Mouse (Mus musculus): Measurements from ENCODE around the gene Cnnm1.
A peak's percentile ranks its signal among the peaks of the same experiment; 100 is the strongest.
"Not testable (repeated sequence)": the region's sequence is repeated elsewhere in the genome, so short reads cannot be mapped to it uniquely, and the experiment has no call there.

Cnnm1 gene

GRCm38 (mm10) chr19:43465601-43466255 is 25.5 kb downstream of the Cnnm1 start:
- DNase-seq = no peak

DNA sequence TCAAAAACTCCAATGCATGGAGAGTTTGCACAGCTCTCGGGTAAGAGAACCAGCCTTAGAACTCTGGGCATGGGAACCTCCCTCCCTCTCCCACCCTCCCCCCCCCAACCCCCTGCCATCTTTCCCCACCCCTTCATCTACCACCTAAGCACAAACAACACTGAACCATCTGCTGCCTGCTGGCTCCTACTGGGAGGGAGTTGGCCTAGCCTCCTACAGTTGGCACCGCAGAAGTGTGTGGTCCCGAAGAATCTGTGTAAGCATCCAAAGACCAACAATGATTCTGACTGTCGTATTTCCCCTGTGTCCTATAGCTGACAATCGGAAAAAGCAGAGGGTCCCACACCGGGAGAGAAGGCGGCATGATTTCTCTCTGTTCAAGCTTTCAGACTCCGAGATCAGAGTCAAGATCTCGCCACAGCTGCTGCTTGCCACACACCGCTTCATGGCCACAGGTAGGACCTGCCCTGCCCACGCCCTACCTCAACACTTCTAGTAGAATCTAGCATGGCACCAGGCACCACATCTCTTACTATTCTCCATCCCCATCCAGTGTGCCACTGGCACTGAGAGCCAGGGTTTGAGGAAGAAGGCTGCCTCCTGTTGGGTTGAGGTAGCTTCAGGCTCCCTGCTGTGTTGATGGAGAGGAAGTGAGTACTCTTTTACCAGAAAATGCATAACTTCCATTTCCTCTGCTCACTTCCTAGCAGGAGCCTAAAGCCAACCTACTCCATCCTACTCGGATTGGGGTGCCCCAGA is 27.9 kb downstream of the Cnnm1 start:
- DNase-seq = no peak

DNA sequence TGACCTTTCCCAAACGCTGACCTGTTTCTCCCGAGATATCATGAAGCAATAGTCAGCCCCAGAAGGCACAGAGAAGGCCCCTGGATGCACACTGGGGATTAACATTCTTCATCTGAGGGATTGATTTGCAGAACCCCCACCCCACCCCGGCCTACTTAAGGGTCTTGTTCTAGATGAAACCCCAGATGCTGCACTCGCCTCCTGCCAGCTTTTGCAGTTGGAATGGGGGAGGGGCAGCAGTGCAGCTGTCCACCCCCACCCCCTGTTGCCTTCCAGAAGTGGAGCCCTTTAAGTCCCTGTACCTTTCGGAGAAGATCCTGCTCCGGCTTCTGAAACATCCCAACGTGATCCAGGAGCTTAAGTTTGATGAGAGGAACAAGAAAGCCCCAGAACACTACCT is 29.1 kb downstream of the Cnnm1 start:
- no peak for DNase-seq

DNA sequence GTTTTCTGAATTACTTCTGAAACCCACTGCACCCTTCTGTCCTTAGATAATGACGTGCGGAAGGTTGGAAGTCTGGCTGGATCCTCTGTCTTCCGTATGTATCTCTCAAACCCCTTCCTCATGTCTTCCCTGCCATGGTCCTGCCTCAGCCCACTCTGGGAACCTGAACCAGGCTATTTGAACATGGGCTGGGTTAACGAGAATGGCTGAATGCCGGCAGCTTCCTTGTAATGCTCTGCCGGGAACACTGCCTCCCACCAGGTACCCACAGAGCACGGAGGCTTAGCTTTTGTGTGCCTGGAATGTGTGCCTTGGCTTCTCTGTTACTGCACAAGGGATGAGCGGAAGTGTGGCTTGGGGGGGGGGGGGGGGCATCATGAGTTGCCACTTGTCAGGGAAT is 32.1 kb downstream of the Cnnm1 start:
- no peak for DNase-seq

DNA sequence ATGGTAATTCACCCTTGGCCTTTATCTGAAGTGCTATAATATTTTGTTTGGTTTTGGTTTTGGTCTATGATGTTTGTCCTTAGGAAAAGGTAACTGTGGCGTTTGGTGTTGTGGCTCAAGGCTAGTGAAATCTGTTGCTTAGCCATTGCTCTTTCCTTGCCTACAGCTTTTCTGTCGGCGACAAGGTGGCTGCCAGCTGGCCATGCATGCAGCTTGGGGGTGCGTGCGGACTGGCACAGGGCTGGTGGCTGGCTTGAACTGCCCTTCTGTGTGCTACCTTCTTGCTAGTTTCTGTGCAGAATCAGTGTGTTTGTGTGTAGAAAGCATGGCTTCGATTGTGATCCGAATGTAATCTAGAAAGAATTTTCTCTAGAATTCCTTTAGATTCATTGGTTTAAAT is 32.5 kb downstream of the Cnnm1 start:
- no peak for DNase-seq

DNA sequence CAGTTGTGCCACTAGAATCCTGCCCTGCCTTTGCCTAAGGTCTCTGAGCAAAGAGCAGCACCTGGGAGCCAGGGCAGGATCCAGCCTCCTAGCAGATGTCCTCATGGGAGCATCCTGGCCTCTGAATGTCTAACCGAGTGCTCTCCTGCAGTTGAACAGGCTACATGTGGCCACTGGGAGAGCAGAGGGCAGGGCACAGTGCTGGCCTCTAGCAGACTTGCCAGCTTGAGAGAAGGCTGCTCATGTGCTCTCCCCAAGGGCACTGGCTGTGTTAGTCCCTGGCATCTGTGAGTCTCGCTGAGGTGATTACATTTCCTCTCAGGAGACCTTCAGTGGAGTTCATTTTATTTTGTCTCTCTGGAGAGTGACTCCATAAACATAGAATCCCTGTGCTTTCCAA is 35.4 kb downstream of the Cnnm1 start:
- DNase-seq = no peak

DNA sequence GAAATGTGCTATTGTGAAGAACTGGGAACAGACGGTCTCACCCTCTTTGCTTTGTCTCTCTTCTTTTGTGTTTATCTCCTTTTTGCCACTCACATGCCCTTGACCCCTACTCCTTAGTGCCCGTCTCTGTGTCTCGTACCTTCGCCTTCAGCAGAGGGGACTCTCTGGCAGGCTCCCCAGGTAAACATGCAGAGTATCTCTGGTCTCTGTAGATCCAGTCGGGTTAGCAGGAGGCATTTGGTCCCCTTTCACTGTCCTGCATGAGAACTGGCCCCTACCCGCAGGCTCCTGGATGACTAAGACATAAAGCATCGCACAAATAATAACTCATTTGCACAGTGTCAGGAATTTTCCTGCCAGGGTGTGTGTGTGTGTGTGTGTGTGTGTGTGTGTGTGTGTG is 35.8 kb downstream of the Cnnm1 start:
- no peak for DNase-seq

DNA sequence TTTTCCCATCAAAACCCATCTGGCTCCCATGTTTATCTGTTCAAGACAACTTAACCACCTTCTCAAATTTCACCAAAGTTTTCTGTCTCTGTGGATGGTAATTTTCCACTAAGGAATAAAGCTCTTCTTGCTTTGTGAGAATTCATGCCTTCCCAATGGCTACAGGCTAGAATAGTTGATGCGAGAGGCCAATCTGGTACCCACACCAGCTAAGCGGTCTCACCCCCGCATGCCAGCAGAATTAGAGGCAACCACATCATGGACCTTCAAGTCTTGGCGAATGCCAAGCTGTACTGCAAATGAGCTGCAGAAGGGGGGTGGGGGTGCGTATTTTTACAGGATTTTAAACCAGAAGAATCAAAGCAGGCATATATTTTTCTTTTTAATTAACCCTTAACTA is 37.2 kb downstream of the Cnnm1 start:
- no peak for DNase-seq

- peak; percentile 79 for DNase-seq
Measured at GRCm38 (mm10) chr19:43478891-43479290, 38.7 kb downstream of the Cnnm1 start.

DNA sequence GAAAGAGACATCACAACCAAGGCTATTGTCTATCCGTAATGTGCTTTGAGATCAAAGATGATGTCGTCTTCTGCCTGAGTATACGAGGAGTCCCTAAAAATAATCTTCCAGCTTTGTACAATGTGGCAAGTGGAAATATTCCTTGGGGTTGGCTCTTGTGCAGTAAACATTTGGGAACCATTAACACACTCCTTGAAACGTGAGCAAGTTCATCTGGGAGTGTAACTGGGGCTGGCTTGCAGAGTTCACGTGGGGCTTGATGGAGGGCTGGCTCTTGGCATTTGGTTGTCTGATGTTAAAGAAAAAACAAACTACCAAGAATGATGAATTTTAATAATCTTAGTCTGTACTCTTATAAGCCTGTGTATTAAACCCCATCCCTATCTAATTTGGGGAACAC is 39.2 kb downstream of the Cnnm1 start:
- no peak for DNase-seq

- no peak for DNase-seq
Measured at GRCm38 (mm10) chr19:43480512-43480911, 40.3 kb downstream of the Cnnm1 start.

DNA sequence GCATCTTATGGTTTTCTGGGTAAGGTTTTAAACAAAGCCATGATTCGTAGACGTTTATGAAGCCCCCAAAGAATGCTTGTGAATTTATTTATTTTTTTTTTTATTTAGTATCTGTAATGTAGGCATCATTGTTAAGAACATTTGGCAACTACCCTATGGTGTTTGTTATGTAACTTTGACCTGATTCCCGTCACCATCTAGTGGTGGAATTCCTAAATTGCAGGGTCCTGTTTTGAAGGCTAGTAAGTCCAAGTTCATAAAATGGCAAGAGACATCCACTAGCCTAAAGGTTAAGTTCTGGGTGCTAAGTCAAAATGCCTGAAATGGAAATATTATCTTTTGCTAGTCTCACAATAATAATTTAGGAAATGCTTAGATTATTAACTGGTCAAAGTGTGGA is 47.2 kb downstream of the Cnnm1 start:
- DNase-seq = peak; percentile 45

DNA sequence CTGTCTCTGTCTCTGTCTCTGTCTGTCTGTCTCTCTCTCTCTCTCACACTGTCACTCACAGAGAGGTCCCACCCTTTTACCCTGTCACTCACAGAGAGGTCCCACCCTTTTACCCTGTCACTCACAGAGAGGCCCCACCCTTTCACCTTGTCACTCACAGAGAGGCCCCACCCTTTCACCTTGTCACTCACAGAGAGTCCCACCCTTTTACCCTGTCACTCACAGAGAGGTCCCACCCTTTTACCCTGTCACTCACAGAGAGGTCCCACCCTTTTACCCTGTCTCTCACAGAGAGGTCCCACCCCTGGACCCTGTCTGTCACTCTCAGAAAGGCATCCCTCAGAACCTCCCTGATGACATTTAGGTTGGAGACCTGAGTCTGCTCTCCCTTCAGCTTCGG is 53.1 kb downstream of the Cnnm1 start:
- DNase-seq = not testable (repeated sequence)

DNA sequence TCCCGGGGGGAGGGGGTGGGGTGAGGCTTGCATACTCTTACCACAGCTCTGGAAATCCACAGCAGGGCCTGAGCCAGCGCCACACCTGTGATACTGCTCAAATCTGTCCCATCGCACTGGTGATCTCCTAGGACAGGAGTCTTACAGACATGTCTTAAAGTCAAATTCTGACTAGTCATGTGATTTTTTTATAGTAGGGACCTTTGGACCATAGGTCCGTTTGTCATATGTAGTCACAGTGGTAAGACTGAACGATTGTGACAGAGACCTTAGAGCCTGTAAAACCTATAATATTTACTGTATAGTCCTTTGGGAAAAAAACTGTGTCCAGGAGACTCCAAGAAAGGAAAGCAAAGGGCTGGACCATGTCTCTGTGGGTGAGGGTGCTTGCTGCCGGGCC is 53.6 kb downstream of the Cnnm1 start:
- DNase-seq = no peak

DNA sequence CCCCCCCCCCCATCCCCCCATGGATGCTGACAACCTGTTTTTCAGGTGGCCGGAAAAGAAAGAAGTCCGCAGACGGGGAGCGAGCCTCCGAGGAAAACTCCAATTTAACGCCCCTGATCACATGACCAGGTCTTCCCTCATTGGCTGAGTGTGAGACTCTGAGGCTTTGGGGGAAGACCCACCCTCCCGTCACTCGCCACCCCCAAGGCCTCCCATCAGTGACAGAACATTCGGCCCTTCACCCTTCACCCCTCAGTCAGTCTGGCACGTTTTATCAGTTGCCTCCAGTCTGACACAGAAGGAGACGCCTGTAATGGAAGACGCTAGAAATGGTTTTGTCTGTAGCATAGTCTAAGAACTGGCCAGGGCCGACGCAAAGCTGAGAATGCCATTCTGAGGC is 54.7 kb downstream of the Cnnm1 start:
- no peak for DNase-seq

GRCm38 (mm10) chr19:43495846-43496245 is 55.6 kb downstream of the Cnnm1 start:
- peak; percentile 38 for DNase-seq

- DNase-seq = no peak
Measured at GRCm38 (mm10) chr19:43497440-43497839, 57.2 kb downstream of the Cnnm1 start.

DNA sequence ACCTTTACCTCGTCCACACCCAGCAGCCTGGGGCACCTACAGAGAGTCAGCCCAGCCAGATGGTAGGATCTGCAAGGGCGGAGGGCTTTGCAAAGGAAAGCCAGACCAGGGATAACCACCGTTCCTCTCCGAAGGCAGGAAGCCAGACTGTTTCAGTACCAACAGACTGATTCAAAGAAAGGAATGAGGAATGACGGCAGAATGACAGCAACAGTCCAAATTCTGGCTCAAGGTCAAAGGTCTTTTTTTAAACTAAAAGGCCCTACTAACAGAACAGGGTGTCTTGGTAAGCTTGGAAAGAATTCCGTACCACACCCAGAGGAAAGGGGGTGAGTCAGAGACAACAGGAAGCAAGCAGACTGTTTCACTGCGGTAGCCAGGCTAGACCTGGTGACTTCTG is 58.6 kb downstream of the Cnnm1 start:
- DNase-seq = no peak

- no peak for DNase-seq
Measured at GRCm38 (mm10) chr19:43502630-43503029, 62.4 kb downstream of the Cnnm1 start.

DNA sequence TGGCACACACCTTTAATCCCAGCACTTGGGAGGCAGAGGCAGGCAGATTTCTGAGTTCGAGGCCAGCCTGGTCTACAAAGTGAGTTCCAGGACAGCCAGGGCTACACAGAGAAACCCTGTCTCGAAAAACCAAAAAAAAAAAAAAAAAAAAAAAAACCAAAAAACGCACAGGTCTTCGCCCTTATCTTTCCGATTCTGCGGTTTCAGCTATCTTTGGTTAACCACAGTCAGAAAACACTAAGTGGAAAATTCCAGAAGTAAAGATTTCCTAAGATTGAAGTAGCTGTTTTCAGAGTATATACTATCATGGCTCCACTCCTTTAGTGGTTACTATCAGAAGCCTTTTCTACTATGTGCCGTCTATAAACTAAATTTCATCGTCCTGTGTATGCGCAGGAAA is 63.4 kb downstream of the Cnnm1 start:
- not testable (repeated sequence) for DNase-seq

GRCm38 (mm10) chr19:43505441-43505840 is 65.2 kb downstream of the Cnnm1 start:
- no peak for DNase-seq

GRCm38 (mm10) chr19:43510436-43511220 is 70.4 kb downstream of the Cnnm1 start:
- DNase-seq = no peak

DNA sequence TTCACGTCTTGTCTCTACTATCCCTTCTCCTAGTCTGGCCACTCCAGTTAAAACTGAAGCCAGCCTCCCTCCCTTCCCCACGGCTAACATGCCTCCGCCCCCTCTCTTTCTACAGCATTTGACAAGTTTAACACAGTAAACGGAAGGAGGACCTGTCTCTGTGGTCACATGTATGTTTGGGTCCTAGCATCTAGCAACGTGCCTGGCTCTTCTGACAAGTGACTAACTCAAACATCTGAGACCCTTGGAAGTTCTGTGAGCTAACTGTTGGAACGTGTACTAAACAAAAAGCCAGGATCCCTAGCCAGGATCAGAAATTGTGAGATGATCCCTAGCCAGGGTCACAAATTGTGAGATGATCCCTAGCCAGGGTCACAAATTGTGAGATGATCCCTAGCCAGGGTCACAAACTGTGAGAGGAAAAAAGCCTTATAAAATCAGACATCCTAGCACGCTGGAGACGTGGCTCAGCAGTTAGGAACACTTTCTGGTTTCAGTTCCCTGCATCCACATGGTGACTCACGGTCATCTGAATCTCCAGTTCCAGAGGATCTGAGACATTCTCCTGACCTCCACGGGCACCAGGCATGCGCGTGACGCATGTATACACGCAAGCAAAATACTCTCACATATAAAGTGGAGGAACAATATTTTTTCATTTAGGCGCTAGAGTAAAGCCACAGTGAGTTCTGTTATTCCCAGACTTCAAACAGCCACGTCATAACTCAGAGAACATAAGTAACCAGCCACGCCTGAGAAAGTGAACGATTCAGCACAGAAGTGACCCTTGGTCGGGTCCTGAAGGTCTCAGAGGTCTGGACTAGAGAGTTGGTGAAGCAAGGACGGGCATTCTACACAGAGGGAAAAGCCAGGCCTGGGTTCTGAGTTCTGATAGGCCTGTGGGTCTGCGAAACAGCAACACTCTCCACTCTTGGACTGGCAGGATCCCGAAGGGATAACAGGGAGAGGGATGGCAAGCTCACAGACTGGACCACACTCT is 71.7 kb downstream of the Cnnm1 start:
- no peak for DNase-seq
